8 mouse cellular contexts compared by ENCODE assay signal in genomic region chr16:93603439-93604212, GRCm38 (mm10). TPM values are rescaled to one million over a fixed set of nuclear protein-coding genes. Genes with fewer than 3 reads are reported as not detected.
DNase-seq lines count a peak whose midpoint lies in the region; ATAC-seq lines count a peak whose summit lies in the region.

TSS of gene Setd4 (minus strand) at chr16:93604063.

- peaks cover 6 to 10% of the 10 kb centered on the region in 2 experiments for H3K4me1 ChIP-seq in heart, embryonic 14.5 days (ENCODE audit: control insufficient read depth in 2 of 2, insufficient read depth in 2 of 2, low read length in 2 of 2)
- H3K4me1 ChIP-seq in liver, embryonic 12.5 days: peaks cover 60% of the 10 kb centered on the region

- peak within 1 kb of the TSS; percentile 77 for H3K9ac ChIP-seq in heart, embryonic 14.5 days (ENCODE audit: low read length)
- H3K9ac ChIP-seq in liver, embryonic 12.5 days: peak within 1 kb of the TSS; percentile 81

- peak; percentile 88 for ATAC-seq in heart, embryonic 14.5 days (ENCODE audit: insufficient number of reproducible peaks, insufficient read depth, low FRiP score, low read depth)
- peak; percentile 87 for ATAC-seq in liver, embryonic 12.5 days

- peak within 1 kb of the TSS; percentile 88 to 92 for H3K27ac ChIP-seq in heart, embryonic 14.5 days (replicated peaks in 1 of 2; ENCODE audit: control insufficient read depth in 1 of 2, insufficient read depth in 1 of 2, low read depth in 2 of 2, low read length in 2 of 2)
- peak within 1 kb of the TSS; percentile 87 for H3K27ac ChIP-seq in liver, embryonic 12.5 days

- peaks cover 2% of the 10 kb centered on the region; the same call in 1 of the 2 replicates for H3K36me3 ChIP-seq in heart, embryonic 14.5 days (ENCODE audit: control insufficient read depth, insufficient read depth, low read length)
- peaks cover 12% of the 10 kb centered on the region for H3K36me3 ChIP-seq in liver, embryonic 12.5 days
- H3K36me3 ChIP-seq in splenic B cell, adult 2 months (ENCODE audit: control insufficient read depth, insufficient read depth, low read length, poor library complexity, severe bottlenecking): no peaks in the 10 kb centered on the region

- no peaks in the 10 kb centered on the region for H3K27me3 ChIP-seq in heart, embryonic 14.5 days (ENCODE audit: control insufficient read depth, insufficient read depth, low read length)
- peaks cover 16% of the 10 kb centered on the region; the same call in 1 of the 2 replicates for H3K27me3 ChIP-seq in liver, embryonic 12.5 days (replicated peaks)
- no peaks in the 10 kb centered on the region for H3K27me3 ChIP-seq in splenic B cell, adult 2 months (ENCODE audit: control insufficient read depth, insufficient read depth, low read length, poor library complexity, severe bottlenecking)

- peak within 1 kb of the TSS; percentile 64 to 73 for H3K4me3 ChIP-seq in heart, embryonic 14.5 days (ENCODE audit: control insufficient read depth in 1 of 2, insufficient read depth in 1 of 2, low read depth in 1 of 2, low read length in 2 of 2)
- H3K4me3 ChIP-seq in liver, embryonic 12.5 days: peak within 1 kb of the TSS; percentile 76

- DNase-seq in CD8-positive naive resting alpha-beta T cell, adult 2 months (ENCODE audit: low read depth in 2 of 2, low spot score in 2 of 2): peak; percentile 63 to 68
- DNase-seq in c-Kit-negative CD71-positive TER-119-positive erythroid progenitor cells, embryonic 14.5 days (ENCODE audit: low read depth, low spot score): peak; percentile 77
- DNase-seq in fibroblast of lung, adult 2 months (ENCODE audit: low read depth): peak; percentile 90
- DNase-seq in kidney, postnatal 10 days: peak; percentile 95
- DNase-seq in naive thymus-derived CD4-positive, alpha-beta T cell, adult 2 months (ENCODE audit: low read depth): peak; percentile 90
- peak; percentile 85 for DNase-seq in splenic B cell, adult 2 months (ENCODE audit: low read depth, low spot score)

- H3K9me3 ChIP-seq in heart, embryonic 14.5 days (ENCODE audit: control insufficient read depth, low read length): no peaks in the 10 kb centered on the region
- H3K9me3 ChIP-seq in liver, embryonic 12.5 days (replicated peaks): no peaks in the 10 kb centered on the region

- peak within 1 kb of the TSS; percentile 84 for H3K4me2 ChIP-seq in heart, embryonic 14.5 days (ENCODE audit: low read length)
- peak within 1 kb of the TSS; percentile 87 for H3K4me2 ChIP-seq in liver, embryonic 12.5 days

- WGBS in heart, embryonic 14.5 days: 1% methylated on average over 55 of the region's 55 CpGs
- under 1% methylated on average over 55 of the region's 55 CpGs for WGBS in liver, embryonic 12.5 days (ENCODE audit: insufficient replicate concordance)

RNA-seq across cellular contexts. Expression of gene Setd4, which starts in this region (rescaled TPM):
- 4.0 and 6.0 TPM in 2 replicates for polyA plus RNA-seq in heart, embryonic 14.5 days (2014; fragmentation: Nextera tagmentation; extraction: Ambion mirVana)
- polyA plus RNA-seq in liver, embryonic 12.5 days (2016; fragmentation: Nextera tagmentation; extraction: Ambion mirVana): 6.5 and 7.6 TPM in 2 replicates

Comparison
In these comparisons a context has a peak if more than half of its experiments do, and no peak if none do; other contexts are left out.
1. Peak in every context shown above with its lines: DNase-seq, ATAC-seq, H3K4me3 ChIP-seq and H3K27ac ChIP-seq.